Mouse (Mus musculus) embryonic fibroblast, embryonic 13.5 days (primary cell): ENCODE results near the gene Dnajc5g. TPM values are rescaled to one million over a fixed set of nuclear protein-coding genes. Genes with fewer than 3 reads are reported as not detected.

Experiments
- H3K27ac ChIP-seq: 2 replicates; pipeline ENCODE4 v1.5.1; 2012; ENCODE audit warnings: low read length, control low read depth, inconsistent platforms; ENCODE audit not compliant: insufficient read depth
- H3K4me1 ChIP-seq: 2 replicates; pipeline ENCODE4 v1.6.1; 2011; ENCODE audit warnings: low read length; ENCODE audit not compliant: control insufficient read depth, insufficient read depth
- H3K4me3 ChIP-seq: 2 replicates; pipeline ENCODE4 v1.5.1; 2011; ENCODE audit warnings: mild to moderate bottlenecking, control low read depth, low read length; ENCODE audit not compliant: insufficient read depth
- CTCF ChIP-seq: IDR thresholded peaks from 2 replicates; pipeline ENCODE4 v1.5.1; 2011; ENCODE audit warnings: mild to moderate bottlenecking, control low read depth, low read length, moderate library complexity, borderline replicate concordance; ENCODE audit not compliant: insufficient read depth
- POLR2A ChIP-seq: IDR thresholded peaks from 2 replicates; pipeline ENCODE4 v1.6.1; 2011; ENCODE audit warnings: low read depth, mild to moderate bottlenecking, control low read depth, low read length, moderate library complexity
- polyA plus RNA-seq: library from polyadenylated mRNA; stranded (reverse); fragments of >200 nt; gene quantifications from 2 replicates; pipeline ENCODE4 v1.2.4, GENCODE M21; 2011; ENCODE audit warnings: low read depth; ENCODE audit not compliant: missing spikeins, insufficient read length

The Dnajc5g gene
- polyA plus RNA-seq, 1 experiment, result not detected

- Histone ChIP-seq H3K27ac (no peak overlapping the region), H3K4me3 (no peak overlapping the region), H3K4me1 (no peaks in the 10 kb centered on the region)
- no peak for TF ChIP-seq POLR2A
These were observed 10.2 kb upstream of the Dnajc5g start for GRCm38 (mm10) chr5:31095711-31096480.

- no peak for TF ChIP-seq CTCF
- TF ChIP-seq POLR2A, result no peak
- Histone ChIP-seq H3K4me3 (no peak within 1 kb of the TSS), H3K4me1 (no peaks in the 10 kb centered on the region), H3K27ac (no peak within 1 kb of the TSS)
These were observed 2.0 kb downstream of the Dnajc5g start, which contains the start of gene Slc30a3 for GRCm38 (mm10) chr5:31108000-31108490. Gene Slc30a3 (minus strand): TSS chr5:31108237.

- Histone ChIP-seq H3K4me3 (no peak overlapping the region), H3K4me1 (no peaks in the 10 kb centered on the region), H3K27ac (no peak overlapping the region)
- TF ChIP-seq POLR2A, result no peak
- no peak for TF ChIP-seq CTCF
These were observed 4.7 kb downstream of the Dnajc5g start for GRCm38 (mm10) chr5:31110781-31111180.

- H3K4me1 ChIP-seq, result 0 out of 2 replicates have a peak, but pooled peaks cover 2% of the 10 kb centered on the region
- TF ChIP-seq CTCF (no peak), POLR2A (no peak)
- H3K27ac ChIP-seq, result no peak within 1 kb of the TSS
- no peak within 1 kb of the TSS for H3K4me3 ChIP-seq
These were observed 10.3 kb downstream of the Dnajc5g start, which contains the start of gene Trim54 for GRCm38 (mm10) chr5:31116354-31116753. Gene Trim54 (plus strand): TSS chr5:31116712.

- Histone ChIP-seq H3K27ac (no peak overlapping the region), H3K4me3 (no peak overlapping the region), H3K4me1 (0 out of 2 replicates have a peak, but pooled peaks cover 2% of the 10 kb centered on the region)
- TF ChIP-seq CTCF, result no peak
- TF ChIP-seq POLR2A, result no peak
These were observed 10.8 kb downstream of the Dnajc5g start for GRCm38 (mm10) chr5:31116912-31117311.

- no peak overlapping the region for H3K4me3 ChIP-seq
- TF ChIP-seq CTCF (no peak), POLR2A (no peak)
- H3K27ac ChIP-seq, result no peak overlapping the region
- H3K4me1 ChIP-seq, result 0 out of 2 replicates have a peak, but pooled peaks cover 2% of the 10 kb centered on the region
These were observed 15.0 kb downstream of the Dnajc5g start for GRCm38 (mm10) chr5:31121111-31121510.

GRCm38 (mm10) chr5:31123481-31123880, 17.4 kb downstream of the Dnajc5g start:
- no peak for TF ChIP-seq CTCF
- TF ChIP-seq POLR2A, result no peak
- H3K4me1 ChIP-seq, result no peaks in the 10 kb centered on the region
- H3K27ac ChIP-seq, result no peak overlapping the region
- H3K4me3 ChIP-seq, result no peak overlapping the region

- no peak for TF ChIP-seq CTCF
- no peak for TF ChIP-seq POLR2A
- H3K27ac ChIP-seq, result no peak overlapping the region
- H3K4me3 ChIP-seq, result no peak overlapping the region
- H3K4me1 ChIP-seq, result no peaks in the 10 kb centered on the region
These were observed 20.0 kb downstream of the Dnajc5g start for GRCm38 (mm10) chr5:31126050-31126449.

GRCm38 (mm10) chr5:31136730-31137424, 30.8 kb downstream of the Dnajc5g start:
- H3K4me3 ChIP-seq, result no peak overlapping the region
- no peaks in the 10 kb centered on the region for H3K4me1 ChIP-seq
- no peak for TF ChIP-seq CTCF
- no peak for TF ChIP-seq POLR2A
- H3K27ac ChIP-seq, result no peak overlapping the region

GRCm38 (mm10) chr5:31137658-31138057, 31.6 kb downstream of the Dnajc5g start:
- Histone ChIP-seq H3K4me3 (no peak overlapping the region), H3K4me1 (no peaks in the 10 kb centered on the region), H3K27ac (no peak overlapping the region)
- TF ChIP-seq POLR2A (no peak), CTCF (no peak)
